Mouse (Mus musculus): ENCODE measurements at regions not wholly inside any gene's neighbourhood (a gene's known extent, or its start where the extent isn't known, plus 50 kb on each side); places are given as distances from the start of the nearest gene placed in this dataset.

DNA sequence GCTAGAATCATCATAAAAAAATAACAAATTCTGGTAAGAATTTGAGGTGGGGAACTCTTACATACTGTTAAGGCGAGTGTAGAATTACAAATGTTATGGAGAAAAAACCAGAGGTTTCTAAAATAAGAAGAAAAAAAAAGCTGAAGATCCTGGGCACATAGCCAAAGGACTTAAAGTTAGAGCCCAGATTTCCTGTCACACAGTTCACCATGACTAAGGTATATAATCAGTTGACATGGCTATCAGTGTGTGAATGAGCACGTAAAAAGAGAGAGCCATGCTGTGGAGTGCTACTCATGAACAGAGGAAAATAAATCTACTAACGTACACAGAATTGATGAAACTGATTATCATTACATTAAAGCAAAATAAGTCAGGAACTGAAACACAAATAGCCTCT, 715.1 kb downstream of the Pdcd6ip start:
- Histone ChIP-seq H3K4me1 (ENCODE audit: control insufficient read depth in 2 of 2, insufficient read depth in 2 of 2, low read length in 2 of 2) (0 out of 4 replicates have a peak, but pooled peaks cover 0 to 5% of the 10 kb centered on the region in 2 experiments), H3K27me3 (ENCODE audit: control insufficient read depth, insufficient read depth, low read length) (no peaks in the 10 kb centered on the region), H3K4me3 (ENCODE audit: control insufficient read depth in 1 of 2, insufficient read depth in 1 of 2, low read depth in 1 of 2, low read length in 2 of 2) (no peak overlapping the region), H3K4me2 (ENCODE audit: low read length) (no peak overlapping the region), H3K27ac (replicated peaks in 1 of 2; ENCODE audit: control insufficient read depth in 1 of 2, insufficient read depth in 1 of 2, low read depth in 2 of 2, low read length in 2 of 2) (no peak overlapping the region), H3K36me3 (ENCODE audit: control insufficient read depth, insufficient read depth, low read length) (no peaks in the 10 kb centered on the region), H3K9ac (ENCODE audit: low read length) (no peak overlapping the region), H3K9me3 (ENCODE audit: control insufficient read depth, low read length) (no peaks in the 10 kb centered on the region)
- no peak for ATAC-seq (ENCODE audit: insufficient number of reproducible peaks, insufficient read depth, low FRiP score, low read depth)
- WGBS: 11% methylated on average over 3 of the region's 3 CpGs

DNA sequence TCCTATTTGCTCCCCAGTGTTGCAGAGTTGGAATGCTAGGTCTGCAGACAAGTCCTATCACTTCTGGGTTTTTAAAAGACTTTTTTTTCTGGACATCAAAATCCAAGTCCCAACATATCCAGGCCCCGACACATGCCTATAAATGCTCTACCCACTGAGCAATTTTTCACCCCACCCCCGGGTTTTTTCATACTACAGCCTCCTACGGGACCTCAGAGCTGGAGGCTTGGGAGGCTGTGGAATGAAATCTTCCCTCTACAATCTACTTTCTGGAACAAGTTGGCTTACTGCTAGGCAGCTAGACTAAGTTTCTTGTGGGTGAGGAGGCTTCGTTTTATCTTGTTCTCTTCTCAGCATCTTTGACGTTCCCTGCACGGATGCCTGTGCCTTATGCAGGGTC, 724.7 kb downstream of the Pdcd6ip start:
- no peaks in the 10 kb centered on the region for H3K36me3 ChIP-seq (ENCODE audit: control insufficient read depth, insufficient read depth, low read length)
- ATAC-seq (ENCODE audit: insufficient number of reproducible peaks, insufficient read depth, low FRiP score, low read depth): no peak
- WGBS: 77% methylated on average over 6 of the region's 6 CpGs
- no peaks in the 10 kb centered on the region for H3K9me3 ChIP-seq (ENCODE audit: control insufficient read depth, low read length)
- no peak overlapping the region for H3K27ac ChIP-seq (replicated peaks in 1 of 2; ENCODE audit: control insufficient read depth in 1 of 2, insufficient read depth in 1 of 2, low read depth in 2 of 2, low read length in 2 of 2)
- H3K4me1 ChIP-seq (ENCODE audit: control insufficient read depth in 2 of 2, insufficient read depth in 2 of 2, low read length in 2 of 2): no peaks in the 10 kb centered on the region
- no peak overlapping the region for H3K9ac ChIP-seq (ENCODE audit: low read length)
- H3K4me3 ChIP-seq (ENCODE audit: control insufficient read depth in 1 of 2, insufficient read depth in 1 of 2, low read depth in 1 of 2, low read length in 2 of 2): no peak overlapping the region
- no peak overlapping the region for H3K4me2 ChIP-seq (ENCODE audit: low read length)
- H3K27me3 ChIP-seq (ENCODE audit: control insufficient read depth, insufficient read depth, low read length): no peaks in the 10 kb centered on the region

DNA sequence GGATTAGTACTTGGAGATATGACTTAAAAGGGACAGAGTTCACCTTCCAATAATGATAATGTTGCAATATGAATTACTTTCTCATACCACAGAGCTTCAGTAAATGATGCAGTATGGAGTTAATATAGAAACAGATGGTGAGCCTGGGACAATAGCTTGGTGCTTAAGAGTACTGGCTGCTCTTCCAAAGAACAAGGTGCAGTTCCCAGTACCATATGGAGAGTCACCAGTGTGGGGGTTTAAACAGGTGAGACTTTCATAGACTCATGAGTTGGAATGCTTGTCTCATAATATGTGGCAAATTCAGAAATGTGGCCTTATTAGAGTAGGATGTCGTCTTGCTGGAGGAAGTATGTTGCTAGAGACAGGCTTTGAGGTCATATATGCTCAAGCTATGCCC, 715.8 kb upstream of the Arpp21 start:
- Histone ChIP-seq H3K27ac (replicated peaks in 1 of 2; ENCODE audit: control insufficient read depth in 1 of 2, insufficient read depth in 1 of 2, low read depth in 2 of 2, low read length in 2 of 2) (no peak overlapping the region), H3K4me3 (ENCODE audit: control insufficient read depth in 1 of 2, insufficient read depth in 1 of 2, low read depth in 1 of 2, low read length in 2 of 2) (no peak overlapping the region), H3K4me1 (ENCODE audit: control insufficient read depth in 2 of 2, insufficient read depth in 2 of 2, low read length in 2 of 2) (no peaks in the 10 kb centered on the region), H3K4me2 (ENCODE audit: low read length) (no peak overlapping the region), H3K9ac (ENCODE audit: low read length) (no peak overlapping the region), H3K27me3 (ENCODE audit: control insufficient read depth, insufficient read depth, low read length) (no peaks in the 10 kb centered on the region), H3K36me3 (ENCODE audit: control insufficient read depth, insufficient read depth, low read length) (no peaks in the 10 kb centered on the region), H3K9me3 (ENCODE audit: control insufficient read depth, low read length) (no peaks in the 10 kb centered on the region)
- 63% methylated on average over 1 of the region's 1 CpGs for WGBS
- no peak for ATAC-seq (ENCODE audit: insufficient number of reproducible peaks, insufficient read depth, low FRiP score, low read depth)

DNA sequence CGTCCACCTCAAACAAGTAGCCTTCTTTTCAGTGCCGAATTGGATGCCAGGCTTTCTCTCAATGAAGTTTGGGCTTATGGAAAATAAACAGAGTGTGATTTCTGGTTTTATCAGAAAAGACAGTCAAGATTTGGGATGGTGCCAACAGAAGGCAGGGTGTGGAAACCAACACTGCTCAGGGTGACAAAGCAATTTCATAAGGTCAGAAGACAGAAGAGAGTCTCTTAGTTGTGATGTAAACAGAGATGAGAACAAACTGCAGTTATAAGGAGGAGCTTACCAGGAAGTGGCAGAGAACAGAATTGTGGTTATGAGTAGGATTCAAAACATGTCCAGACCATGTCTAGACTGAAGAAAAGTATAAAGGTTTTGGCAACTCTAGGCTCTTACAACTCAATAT, 714.3 kb upstream of the Arpp21 start:
- no peak overlapping the region for H3K27ac ChIP-seq (replicated peaks in 1 of 2; ENCODE audit: control insufficient read depth in 1 of 2, insufficient read depth in 1 of 2, low read depth in 2 of 2, low read length in 2 of 2)
- WGBS: 55% methylated on average over 2 of the region's 2 CpGs
- H3K4me2 ChIP-seq (ENCODE audit: low read length): no peak overlapping the region
- no peak overlapping the region for H3K4me3 ChIP-seq (ENCODE audit: control insufficient read depth in 1 of 2, insufficient read depth in 1 of 2, low read depth in 1 of 2, low read length in 2 of 2)
- no peak for ATAC-seq (ENCODE audit: insufficient number of reproducible peaks, insufficient read depth, low FRiP score, low read depth)
- no peaks in the 10 kb centered on the region for H3K4me1 ChIP-seq (ENCODE audit: control insufficient read depth in 2 of 2, insufficient read depth in 2 of 2, low read length in 2 of 2)
- H3K27me3 ChIP-seq (ENCODE audit: control insufficient read depth, insufficient read depth, low read length): no peaks in the 10 kb centered on the region
- H3K36me3 ChIP-seq (ENCODE audit: control insufficient read depth, insufficient read depth, low read length): no peaks in the 10 kb centered on the region
- H3K9me3 ChIP-seq (ENCODE audit: control insufficient read depth, low read length): no peaks in the 10 kb centered on the region
- H3K9ac ChIP-seq (ENCODE audit: low read length): no peak overlapping the region

DNA sequence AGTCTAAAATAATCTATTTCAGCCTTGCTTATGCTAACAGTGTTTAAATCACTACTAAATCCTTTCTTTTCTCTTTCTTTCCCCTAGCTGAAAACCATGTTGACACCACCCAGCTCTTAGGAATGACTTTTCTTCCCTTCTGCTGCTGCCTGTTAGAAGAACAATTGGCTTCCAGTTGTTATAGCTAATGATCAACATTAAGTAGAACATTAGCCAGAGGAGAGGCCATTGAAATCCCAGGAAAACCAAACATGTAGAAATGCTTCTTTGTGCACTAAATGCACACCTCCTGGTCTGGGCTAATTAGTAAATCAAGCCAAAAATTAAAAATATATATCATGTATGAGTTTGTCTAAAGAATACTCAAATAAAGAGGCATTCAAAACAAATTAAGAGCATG, 703.0 kb upstream of the Arpp21 start:
- ATAC-seq (ENCODE audit: insufficient number of reproducible peaks, insufficient read depth, low FRiP score, low read depth): no peak
- no peaks in the 10 kb centered on the region for H3K4me1 ChIP-seq (ENCODE audit: control insufficient read depth in 2 of 2, insufficient read depth in 2 of 2, low read length in 2 of 2)

DNA sequence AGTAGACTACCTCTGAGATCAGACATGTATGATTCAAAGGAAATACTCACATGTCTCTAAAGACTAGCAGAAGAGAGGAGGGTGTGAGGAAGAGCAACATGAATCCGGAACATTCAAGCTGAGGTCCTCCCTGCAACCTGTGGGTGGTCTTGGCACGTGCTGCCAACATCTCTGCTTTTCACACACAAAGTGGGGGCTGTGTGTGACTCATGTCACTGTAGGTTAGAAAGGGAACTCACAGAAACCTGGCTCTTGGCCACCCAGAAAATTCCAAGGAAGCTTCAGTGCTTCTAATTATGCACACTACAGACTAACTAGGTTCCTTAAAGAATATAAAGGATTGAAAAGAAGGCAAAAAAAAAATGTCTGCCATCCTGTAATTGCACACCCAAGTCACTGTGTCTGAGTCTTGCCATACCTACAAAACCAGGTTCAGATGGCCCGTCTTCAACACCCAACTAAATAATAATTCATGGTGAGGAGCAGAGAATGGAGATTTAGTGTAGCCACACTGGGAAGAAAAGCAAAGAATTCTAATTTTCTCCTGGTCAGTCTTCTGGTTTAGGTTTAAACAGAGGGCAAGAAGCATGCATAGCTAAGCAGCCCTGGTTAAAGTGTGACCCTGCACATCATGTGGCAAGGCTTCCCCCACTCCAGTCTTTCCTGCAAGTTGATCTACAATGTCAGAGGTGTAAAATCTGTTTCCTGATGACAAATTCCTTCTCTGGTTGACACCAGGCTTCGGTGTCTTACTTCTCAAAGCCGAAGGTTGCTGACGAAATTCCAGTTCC, 673.8 kb upstream of the Arpp21 start:
- Histone ChIP-seq H3K27me3 (ENCODE audit: control insufficient read depth, insufficient read depth, low read length) (no peaks in the 10 kb centered on the region), H3K9me3 (ENCODE audit: control insufficient read depth, low read length) (no peaks in the 10 kb centered on the region), H3K27ac (replicated peaks in 1 of 2; ENCODE audit: control insufficient read depth in 1 of 2, insufficient read depth in 1 of 2, low read depth in 2 of 2, low read length in 2 of 2) (no peak overlapping the region), H3K4me1 (ENCODE audit: control insufficient read depth in 2 of 2, insufficient read depth in 2 of 2, low read length in 2 of 2) (no peaks in the 10 kb centered on the region), H3K9ac (ENCODE audit: low read length) (no peak overlapping the region), H3K4me3 (ENCODE audit: control insufficient read depth in 1 of 2, insufficient read depth in 1 of 2, low read depth in 1 of 2, low read length in 2 of 2) (no peak overlapping the region), H3K4me2 (ENCODE audit: low read length) (no peak overlapping the region), H3K36me3 (ENCODE audit: control insufficient read depth, insufficient read depth, low read length) (no peaks in the 10 kb centered on the region)
- WGBS: 72% methylated on average over 6 of the region's 6 CpGs
- no peak for ATAC-seq (ENCODE audit: insufficient number of reproducible peaks, insufficient read depth, low FRiP score, low read depth)

More for the DNA sequence above, 703.0 kb upstream of the Arpp21 start:
- Histone ChIP-seq H3K36me3 (ENCODE audit: control insufficient read depth, insufficient read depth, low read length) (no peaks in the 10 kb centered on the region), H3K27ac (replicated peaks in 1 of 2; ENCODE audit: control insufficient read depth in 1 of 2, insufficient read depth in 1 of 2, low read depth in 2 of 2, low read length in 2 of 2) (no peak overlapping the region), H3K4me2 (ENCODE audit: low read length) (no peak overlapping the region), H3K27me3 (ENCODE audit: control insufficient read depth, insufficient read depth, low read length) (no peaks in the 10 kb centered on the region), H3K9me3 (ENCODE audit: control insufficient read depth, low read length) (no peaks in the 10 kb centered on the region), H3K4me3 (ENCODE audit: control insufficient read depth in 1 of 2, insufficient read depth in 1 of 2, low read depth in 1 of 2, low read length in 2 of 2) (no peak overlapping the region), H3K9ac (ENCODE audit: low read length) (no peak overlapping the region)

DNA sequence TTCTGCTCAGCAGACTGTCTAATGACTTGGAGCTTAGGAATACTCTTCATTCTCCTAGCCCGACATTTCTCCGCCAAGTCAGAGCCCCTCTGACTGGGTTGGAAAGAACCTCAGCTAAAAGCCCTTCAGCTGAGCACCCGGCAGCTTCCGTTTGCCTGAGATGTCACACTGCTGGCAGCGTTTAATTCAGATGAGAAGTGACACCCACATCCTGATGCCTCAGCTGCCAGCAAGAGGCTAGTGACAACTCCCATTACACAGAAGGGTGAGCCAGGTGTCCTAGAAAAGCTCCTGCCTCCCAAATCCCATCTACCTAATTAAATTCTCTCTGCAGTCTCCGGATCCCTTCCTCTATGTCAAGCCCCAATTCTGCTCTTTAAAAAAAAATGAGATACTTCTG, 670.2 kb upstream of the Arpp21 start:
- Histone ChIP-seq H3K9me3 (ENCODE audit: control insufficient read depth, low read length) (no peaks in the 10 kb centered on the region), H3K4me1 (ENCODE audit: control insufficient read depth in 2 of 2, insufficient read depth in 2 of 2, low read length in 2 of 2) (no peaks in the 10 kb centered on the region), H3K36me3 (ENCODE audit: control insufficient read depth, insufficient read depth, low read length) (no peaks in the 10 kb centered on the region), H3K27ac (replicated peaks in 1 of 2; ENCODE audit: control insufficient read depth in 1 of 2, insufficient read depth in 1 of 2, low read depth in 2 of 2, low read length in 2 of 2) (no peak overlapping the region), H3K4me2 (ENCODE audit: low read length) (no peak overlapping the region), H3K27me3 (ENCODE audit: control insufficient read depth, insufficient read depth, low read length) (no peaks in the 10 kb centered on the region), H3K9ac (ENCODE audit: low read length) (no peak overlapping the region), H3K4me3 (ENCODE audit: control insufficient read depth in 1 of 2, insufficient read depth in 1 of 2, low read depth in 1 of 2, low read length in 2 of 2) (no peak overlapping the region)
- no peak for ATAC-seq (ENCODE audit: insufficient number of reproducible peaks, insufficient read depth, low FRiP score, low read depth)
- WGBS: 81% methylated on average over 6 of the region's 6 CpGs

DNA sequence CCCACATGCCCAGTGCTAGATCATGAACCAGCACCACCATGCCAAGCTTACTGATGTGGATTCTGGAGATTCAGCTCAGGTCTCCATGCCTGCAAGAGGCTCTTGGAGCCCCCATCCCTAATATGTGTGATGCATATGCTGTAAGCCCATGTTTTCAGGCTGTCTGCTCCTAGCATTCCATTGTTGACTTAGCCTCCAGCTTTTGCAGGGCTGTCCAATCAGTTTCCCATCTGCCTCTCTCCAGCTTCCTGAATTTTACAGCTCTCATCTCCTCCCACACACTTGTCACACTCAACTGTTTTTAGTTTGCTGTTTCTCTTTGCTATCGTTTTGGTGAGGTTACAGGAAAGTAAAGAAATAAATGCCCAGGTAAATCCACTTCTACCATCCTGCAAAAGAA, 629.2 kb upstream of the Arpp21 start:
- H3K27ac ChIP-seq (replicated peaks in 1 of 2; ENCODE audit: control insufficient read depth in 1 of 2, insufficient read depth in 1 of 2, low read depth in 2 of 2, low read length in 2 of 2): no peak overlapping the region
- no peaks in the 10 kb centered on the region for H3K27me3 ChIP-seq (ENCODE audit: control insufficient read depth, insufficient read depth, low read length)
- no peak for ATAC-seq (ENCODE audit: insufficient number of reproducible peaks, insufficient read depth, low FRiP score, low read depth)
- no peak overlapping the region for H3K9ac ChIP-seq (ENCODE audit: low read length)
- H3K36me3 ChIP-seq (ENCODE audit: control insufficient read depth, insufficient read depth, low read length): no peaks in the 10 kb centered on the region
- no peak overlapping the region for H3K4me3 ChIP-seq (ENCODE audit: control insufficient read depth in 1 of 2, insufficient read depth in 1 of 2, low read depth in 1 of 2, low read length in 2 of 2)
- 37% methylated on average over 1 of the region's 1 CpGs for WGBS
- H3K9me3 ChIP-seq (ENCODE audit: control insufficient read depth, low read length): no peaks in the 10 kb centered on the region
- H3K4me2 ChIP-seq (ENCODE audit: low read length): no peak overlapping the region
- no peaks in the 10 kb centered on the region for H3K4me1 ChIP-seq (ENCODE audit: control insufficient read depth in 2 of 2, insufficient read depth in 2 of 2, low read length in 2 of 2)

All from heart, embryonic 14.5 days (tissue).